Comparison of ENCODE assay signal across 8 mouse cellular contexts in genomic region chr5:66730621-66731301, GRCm38 (mm10). TPM values are rescaled to one million over a fixed set of nuclear protein-coding genes. Genes with fewer than 3 reads are reported as not detected.
DNase-seq lines count a peak whose midpoint lies in the region; ATAC-seq lines count a peak whose summit lies in the region.

No protein-coding gene starts in this region.

- peak; percentile 72 for DNase-seq in heart, adult 11 months
- DNase-seq in heart, adult 8-10 months (ENCODE audit: low spot score), result no peak
- peak; percentile 21 to 39 for DNase-seq in cerebellum, postnatal 25 days
- DNase-seq in layer of hippocampus, adult 9-11 months, result peak; percentile 82
- peak; percentile 59 for DNase-seq in neural tube, embryonic 10.5 days (ENCODE audit: extremely low spot score, low spot score)
- no peak for DNase-seq in T-cell, adult 2 months (ENCODE audit: low spot score)
- DNase-seq in Muller cell, postnatal 12 days (ENCODE audit: inconsistent ontology term), result no peak

- peak; percentile 53 to 78; a peak in 3 of 4 replicates for ATAC-seq in hematopoietic stem cell, adult 5-6 weeks (replicated peaks in 1 of 2; ENCODE audit: insufficient read depth in 1 of 2, low FRiP score in 2 of 2, low TSS enrichment in 1 of 2, low read depth in 1 of 2, poor library complexity in 2 of 2, severe bottlenecking in 2 of 2)

RNA-seq across cellular contexts. Expression of gene Limch1, which starts 14.9 kb away (rescaled TPM):
- total RNA-seq in heart, adult 8-10 months (2022), result 100 to 1,000 TPM; 278 to 326 (median 303) TPM
- 0.30 and 0.63 TPM in 2 replicates for total RNA-seq in hematopoietic stem cell, adult 5-6 weeks (2017)

RNA-seq across cellular contexts. Expression of gene Uchl1, which starts 54.9 kb away (rescaled TPM):
- 1 to 10 TPM; 5.5 to 9.9 (median 8.5) TPM for total RNA-seq in heart, adult 8-10 months (2022)
- 4.0 and 18.4 TPM in 2 replicates for total RNA-seq in hematopoietic stem cell, adult 5-6 weeks (2017)

Comparison
In these comparisons a context has a peak if more than half of its experiments do, and no peak if none do; other contexts are left out.
1. DNase-seq: peak in heart, adult 11 months (single experiment), cerebellum, postnatal 25 days (2 of 2), layer of hippocampus, adult 9-11 months (single experiment) and neural tube, embryonic 10.5 days (single experiment); none in heart, adult 8-10 months (single experiment), T-cell, adult 2 months (single experiment) and Muller cell, postnatal 12 days (single experiment).
2. RNA of gene Limch1, which starts 14.9 kb away (total RNA-seq): 278 to 326 TPM in heart, adult 8-10 months; 0.30 to 0.63 TPM in hematopoietic stem cell, adult 5-6 weeks; every median in the first group is over 100 times any median in the second.